Mouse (Mus musculus) lung, adult 2 months (tissue): ENCODE results near the gene Casc3. TPM values are rescaled to one million over a fixed set of nuclear protein-coding genes. Genes with fewer than 3 reads are reported as not detected.

ENCODE experiments used
- DNase-seq: peaks from one replicate; pipeline ENCODE4 v3.0.0; 2022
- H3K4me1 ChIP-seq: fragments of 200-500 bp; 2 replicates; pipeline ENCODE4 v1.6.1; 2011; ENCODE audit warnings: low read length; ENCODE audit not compliant: control insufficient read depth, insufficient read depth
- H3K4me3 ChIP-seq: fragments of 200-500 bp; replicated peaks from 2 replicates; pipeline ENCODE3; 2011; ENCODE audit warnings: low read depth, mild to moderate bottlenecking, control low read depth, low read length; ENCODE audit errors: extremely low read depth
- CTCF ChIP-seq: fragments of 200-500 bp; IDR thresholded peaks from 2 replicates; pipeline ENCODE4 v1.5.1; 2011; ENCODE audit warnings: mild to moderate bottlenecking, low read length, control low read depth; ENCODE audit not compliant: insufficient read depth
- POLR2A ChIP-seq: fragments of 200-500 bp; IDR thresholded peaks from 2 replicates; pipeline ENCODE4 v1.6.1; 2011; ENCODE audit warnings: low read depth, mild to moderate bottlenecking, control low read depth, low read length, borderline replicate concordance; ENCODE audit errors: extremely low read depth
- WGBS: fragments of 180-500 bp; shearing (Covaris S2); methylation state at CpG from one replicate; pipeline ENCODE4 v1.1.7; 2018; 5-methylcytosine and 5-hydroxymethylcytosine counted together
- polyA plus RNA-seq: library from polyadenylated mRNA; depleted of rRNA; stranded (reverse); fragments of >200 nt; gene quantifications from 2 replicates; pipeline ENCODE4 v1.2.3, GENCODE M21; 2012

Casc3 gene
- polyA plus RNA-seq, 1 experiment, result 37.9 TPM

DNA sequence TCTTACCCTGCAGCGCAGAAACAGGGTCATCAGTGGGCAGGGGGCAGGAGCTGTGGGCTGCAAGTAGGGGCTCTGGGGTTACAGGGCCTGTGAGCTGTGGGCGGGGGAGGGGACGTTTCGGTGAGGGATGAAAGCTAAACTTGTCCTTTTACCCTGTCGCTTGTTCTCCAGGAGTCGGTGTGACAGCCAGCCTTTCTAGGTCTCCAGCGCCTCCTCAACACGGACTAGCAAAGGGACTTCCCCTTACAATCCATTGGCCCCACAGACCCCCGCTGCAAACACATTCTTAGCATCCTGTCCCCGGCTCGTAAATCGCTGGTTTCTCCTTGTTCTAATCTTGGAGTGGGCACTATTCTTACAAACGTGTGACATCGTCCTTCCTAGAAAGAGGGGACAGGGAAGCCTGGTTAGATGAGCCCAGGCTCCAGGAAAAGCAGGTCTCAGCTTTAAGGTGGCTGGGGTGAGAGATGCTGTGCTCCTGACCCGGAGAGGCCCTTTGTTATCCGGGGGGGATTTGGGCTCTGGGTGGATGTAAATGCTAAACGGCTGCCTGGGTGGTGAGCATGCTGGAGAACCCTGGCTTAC is 22.0 kb upstream of the Casc3 start:
- Histone ChIP-seq H3K4me1 (peaks cover 30% of the 10 kb centered on the region), H3K4me3 (peak overlapping the region; percentile 56)
- TF ChIP-seq CTCF, result no peak
- no peak for TF ChIP-seq POLR2A
- no peak for DNase-seq
- WGBS, result 15% methylated on average over 17 of the region's 17 CpGs

- peak; percentile 96 for DNase-seq
- under 1% methylated on average over 20 of the region's 20 CpGs for WGBS
- Histone ChIP-seq H3K4me1 (peaks cover 30% of the 10 kb centered on the region), H3K4me3 (peak overlapping the region; percentile 56)
- TF ChIP-seq POLR2A, result peak; percentile 93; the same call in 1 of the 2 replicates
- TF ChIP-seq CTCF, result no peak
Measured at GRCm38 (mm10) chr11:98783236-98783696, 21.4 kb upstream of the Casc3 start.

GRCm38 (mm10) chr11:98784139-98784538 is 20.6 kb upstream of the Casc3 start:
- H3K4me3 ChIP-seq, result no peak overlapping the region
- 63% methylated on average over 4 of the region's 4 CpGs for WGBS
- no peak for DNase-seq
- peaks cover 30% of the 10 kb centered on the region for H3K4me1 ChIP-seq
- TF ChIP-seq POLR2A, result no peak
- TF ChIP-seq CTCF, result no peak

GRCm38 (mm10) chr11:98785214-98785613 is 19.5 kb upstream of the Casc3 start:
- no peak overlapping the region for H3K4me3 ChIP-seq
- WGBS, result 36% methylated on average over 10 of the region's 10 CpGs
- TF ChIP-seq POLR2A, result no peak
- no peak for TF ChIP-seq CTCF
- DNase-seq, result no peak
- H3K4me1 ChIP-seq, result peaks cover 30% of the 10 kb centered on the region

DNA sequence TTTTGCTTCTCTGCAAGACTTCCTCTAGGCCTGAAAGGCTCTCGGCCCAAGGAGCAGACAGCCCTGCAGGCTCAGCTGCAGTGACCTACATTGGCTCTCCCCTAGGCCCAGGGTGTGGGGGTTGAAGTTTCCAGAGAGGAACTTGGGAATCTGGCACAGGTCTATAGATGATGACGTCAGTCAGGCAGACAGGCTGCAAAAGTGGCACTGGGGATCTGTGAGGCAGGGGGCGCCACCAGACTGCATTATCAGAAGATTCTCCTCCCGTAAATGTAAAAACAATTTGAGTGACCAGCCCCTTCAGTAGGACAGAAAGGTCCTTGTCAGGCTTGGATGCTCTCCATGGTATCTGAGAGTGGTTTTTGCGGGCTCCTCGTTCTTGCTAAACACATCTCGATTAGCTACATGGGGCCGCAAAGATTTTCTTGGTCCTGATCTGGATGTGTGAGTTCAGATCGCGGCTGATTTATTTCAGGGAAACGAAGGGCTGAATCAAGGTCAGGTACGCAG is 18.9 kb upstream of the Casc3 start:
- peak overlapping the region; percentile 69 for H3K4me3 ChIP-seq
- TF ChIP-seq CTCF (peak; percentile 48), POLR2A (peak; percentile 56; the same call in 1 of the 2 replicates)
- 1% methylated on average over 12 of the region's 12 CpGs for WGBS
- peak; percentile 70 for DNase-seq
- H3K4me1 ChIP-seq, result peaks cover 28% of the 10 kb centered on the region

DNA sequence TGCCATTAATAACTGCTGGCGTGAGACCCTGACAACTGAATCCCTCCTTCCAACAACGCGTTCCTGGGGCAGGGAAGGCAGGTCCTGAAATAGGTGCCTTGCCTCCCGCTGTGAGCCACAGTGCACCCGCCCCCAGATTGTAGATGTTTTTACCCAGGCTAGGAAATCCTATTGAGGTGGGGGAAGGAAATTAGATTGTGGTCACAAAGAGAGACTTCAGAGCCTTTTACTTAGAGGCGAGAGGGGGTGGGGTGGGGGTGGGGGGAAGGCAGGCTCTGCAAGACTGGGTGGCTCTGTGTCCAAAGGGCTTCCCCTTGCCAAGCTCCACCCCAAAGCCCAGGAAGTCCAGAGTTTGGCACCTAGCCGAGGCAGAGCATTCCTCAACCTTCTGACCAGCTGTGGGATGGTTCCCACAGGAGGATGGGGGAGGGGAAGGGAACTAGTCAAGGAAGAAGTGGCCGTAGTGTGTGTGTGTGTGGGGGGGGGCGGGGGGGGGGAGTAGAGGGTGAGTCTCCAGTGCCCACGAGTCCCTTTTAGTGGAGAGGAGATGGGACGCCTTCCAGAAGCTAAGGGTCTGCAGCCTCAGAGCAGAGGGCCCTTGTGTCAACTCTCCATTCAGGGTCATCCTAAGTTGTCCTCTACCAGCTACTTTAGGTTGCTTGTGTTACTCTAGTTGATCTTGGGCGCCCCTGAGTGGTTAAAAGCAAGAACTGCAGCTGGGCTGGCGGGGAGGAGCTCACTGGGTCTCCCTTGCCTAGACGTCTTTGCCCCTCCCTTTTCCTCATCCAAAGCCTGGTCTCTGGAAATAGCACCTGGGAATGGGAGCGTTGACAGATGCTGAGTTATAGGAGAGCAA is 18.1 kb upstream of the Casc3 start:
- Histone ChIP-seq H3K4me1 (peaks cover 27% of the 10 kb centered on the region), H3K4me3 (peak overlapping the region; percentile 69)
- DNase-seq, result peak; percentile 93
- TF ChIP-seq POLR2A (peak; percentile 74; the same call in 1 of the 2 replicates), CTCF (peak; percentile 77)
- WGBS, result under 1% methylated on average over 15 of the region's 15 CpGs

DNA sequence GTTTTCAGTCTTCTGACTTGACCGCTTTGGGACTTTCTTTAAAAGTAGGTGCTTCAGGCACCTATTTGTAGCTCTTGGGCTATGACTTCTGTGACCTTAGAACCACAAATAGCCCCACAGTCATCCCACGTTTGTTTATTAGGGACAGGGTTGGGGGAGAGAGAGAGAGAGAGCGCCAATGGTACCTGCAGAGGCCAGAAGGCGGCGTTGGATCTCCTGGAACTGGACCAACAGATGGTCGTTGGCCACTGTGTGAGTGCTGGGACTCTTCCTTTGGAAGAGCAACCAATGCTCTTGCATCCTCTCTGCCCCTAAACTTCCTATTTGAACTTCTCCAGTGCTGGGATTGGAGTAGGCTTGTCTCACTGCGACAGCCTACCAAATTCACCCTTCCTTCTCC is 17.5 kb upstream of the Casc3 start:
- TF ChIP-seq CTCF (no peak), POLR2A (no peak)
- peaks cover 26% of the 10 kb centered on the region for H3K4me1 ChIP-seq
- 21% methylated on average over 7 of the region's 7 CpGs for WGBS
- no peak overlapping the region for H3K4me3 ChIP-seq
- DNase-seq, result no peak

DNA sequence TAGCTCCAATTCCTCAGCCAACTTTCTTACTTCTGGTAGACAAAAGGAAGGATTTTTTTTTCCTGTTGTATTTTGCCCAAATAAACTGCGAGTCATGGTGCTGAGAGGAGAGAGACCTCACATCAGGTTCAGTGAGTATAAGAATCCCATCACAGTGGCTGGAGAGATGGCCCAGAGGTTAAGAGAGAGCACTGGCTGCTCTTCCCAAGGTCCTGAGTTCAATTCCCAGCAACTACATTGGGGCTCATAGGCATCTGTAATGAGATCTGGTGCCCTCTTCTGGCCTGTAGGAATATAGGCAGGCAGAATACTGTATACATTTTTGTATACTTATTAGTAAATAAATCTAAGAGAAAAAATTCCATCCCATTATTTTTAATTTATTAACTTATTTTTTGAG is 17.0 kb upstream of the Casc3 start:
- 81% methylated on average over 1 of the region's 1 CpGs for WGBS
- TF ChIP-seq POLR2A, result no peak
- TF ChIP-seq CTCF, result no peak
- no peak for DNase-seq
- Histone ChIP-seq H3K4me1 (peaks cover 24% of the 10 kb centered on the region), H3K4me3 (no peak overlapping the region)

DNA sequence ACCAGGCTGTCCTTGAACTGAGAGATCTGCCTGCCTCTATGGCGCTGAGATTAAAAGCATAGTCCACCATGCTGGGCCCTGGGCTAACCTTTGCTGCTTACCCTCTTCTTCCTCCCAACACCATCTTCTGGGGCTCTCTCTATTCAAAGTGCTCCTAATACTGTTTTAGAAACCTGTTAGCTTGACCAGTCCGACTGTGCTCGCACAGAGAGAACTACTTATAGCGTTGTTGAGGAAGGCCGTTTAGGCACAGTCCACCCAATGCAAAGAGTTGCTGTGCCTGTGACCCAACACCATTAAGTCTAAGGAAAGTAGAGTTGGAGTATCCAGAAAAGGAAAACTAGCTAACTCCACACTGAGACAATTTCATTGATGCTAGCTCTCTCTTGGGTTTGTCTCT is 16.6 kb upstream of the Casc3 start:
- H3K4me3 ChIP-seq, result no peak overlapping the region
- no peak for DNase-seq
- H3K4me1 ChIP-seq, result peaks cover 19% of the 10 kb centered on the region
- WGBS, result 85% methylated on average over 5 of the region's 5 CpGs
- no peak for TF ChIP-seq POLR2A
- TF ChIP-seq CTCF, result no peak
